Mouse (Mus musculus): ENCODE results near the gene Sgip1. TPM values are rescaled to one million over a fixed set of nuclear protein-coding genes. Genes with fewer than 3 reads are reported as not detected.

Sgip1 gene
- total RNA-seq (2021) (1 to 10 TPM; 6.8 to 9.2 TPM), polyA plus RNA-seq (2012; rRNA removed) (1.6 and 2.3 TPM in 2 replicates)
- long read RNA-seq, partial matches to known transcripts: 0 of 2 reads
- long read RNA-seq, other reads (novel, unspliced or antisense): 2 of 2 reads

DNA sequence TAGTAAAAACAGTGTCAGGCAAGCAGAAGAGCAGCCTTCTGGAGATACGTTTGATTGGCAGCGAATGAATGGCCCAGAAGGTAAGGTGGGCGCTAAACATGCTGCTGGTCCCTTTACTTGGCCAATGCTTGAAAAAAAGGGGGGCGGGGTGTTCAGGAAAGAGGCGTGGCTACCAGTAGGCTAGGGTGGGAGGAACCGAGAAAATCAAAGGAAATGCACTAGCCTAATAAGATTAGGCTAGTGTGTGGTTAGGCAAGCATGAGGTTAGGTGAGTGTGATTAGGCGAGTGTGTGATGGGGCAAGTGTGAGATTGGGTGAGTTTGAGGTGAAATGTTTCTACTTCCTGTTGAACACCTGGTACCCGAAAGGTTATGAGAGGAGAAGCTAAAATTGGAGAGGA is at the start of gene Sgip1:
TSS of gene Sgip1 (plus strand) at position 11 of the 400 bp plus-strand sequence.
- DNase-seq: no peak

DNA sequence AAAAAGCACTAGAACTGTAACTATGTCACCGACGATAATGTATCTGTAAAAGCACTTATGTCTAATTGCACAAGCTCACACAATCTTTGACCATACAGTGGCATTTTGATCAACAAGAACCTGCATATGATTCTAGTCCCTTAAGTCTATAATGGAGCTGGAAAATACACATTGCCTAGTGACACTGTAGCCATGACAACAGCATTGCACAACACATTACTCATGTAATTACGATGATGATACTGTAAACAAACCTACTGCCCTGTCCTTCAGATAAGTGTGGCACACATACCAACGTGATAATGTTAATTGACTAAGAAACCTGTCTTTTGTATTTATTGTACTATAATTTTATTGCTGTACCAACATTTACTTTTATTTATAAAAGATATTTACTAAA is 49.7 kb upstream of the Sgip1 start:
- DNase-seq: peak; percentile 30

DNA sequence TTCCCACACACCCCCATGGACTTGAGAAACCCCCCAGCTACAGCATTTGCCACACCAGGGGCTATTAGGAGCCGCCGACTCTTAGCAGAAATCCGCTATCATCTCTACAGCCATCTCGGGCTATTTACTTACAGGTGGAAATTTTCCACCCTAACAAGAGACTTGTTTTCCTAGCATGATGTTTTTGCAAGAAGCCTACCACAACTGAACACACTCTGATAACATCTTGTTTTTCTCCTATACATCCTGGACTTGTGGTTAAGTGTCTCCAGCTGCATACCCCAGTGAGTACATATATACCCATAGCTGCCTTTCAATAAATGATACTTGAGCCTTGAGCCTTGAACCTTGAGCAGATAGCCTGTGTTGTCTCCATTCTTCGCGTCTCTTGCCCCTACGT is 43.1 kb upstream of the Sgip1 start:
- no peak for DNase-seq

DNA sequence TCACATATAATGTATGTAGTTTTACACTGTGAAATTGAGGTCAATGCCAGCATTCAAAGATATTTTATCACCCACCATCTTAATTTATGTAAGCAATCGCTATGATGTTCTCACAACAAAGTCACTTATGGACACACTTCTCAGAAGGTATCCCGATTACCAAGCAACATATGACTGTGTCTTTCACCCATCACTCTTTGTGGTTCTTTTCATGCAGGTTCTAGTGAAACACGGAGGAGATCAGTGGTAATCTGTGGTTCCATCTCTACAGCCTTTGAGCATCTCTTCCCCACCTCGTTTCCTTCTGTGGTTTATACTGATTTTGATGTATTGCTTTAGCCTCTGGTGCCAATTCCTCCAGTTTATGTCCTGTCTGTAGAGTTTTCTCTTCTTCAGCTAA is 29.4 kb upstream of the Sgip1 start:
- DNase-seq: no peak

- no peak for DNase-seq
These were observed 25.6 kb upstream of the Sgip1 start for GRCm38 (mm10) chr4:102715532-102715931.

GRCm38 (mm10) chr4:102717123-102717828 is 23.8 kb upstream of the Sgip1 start:
- no peak for DNase-seq

DNA sequence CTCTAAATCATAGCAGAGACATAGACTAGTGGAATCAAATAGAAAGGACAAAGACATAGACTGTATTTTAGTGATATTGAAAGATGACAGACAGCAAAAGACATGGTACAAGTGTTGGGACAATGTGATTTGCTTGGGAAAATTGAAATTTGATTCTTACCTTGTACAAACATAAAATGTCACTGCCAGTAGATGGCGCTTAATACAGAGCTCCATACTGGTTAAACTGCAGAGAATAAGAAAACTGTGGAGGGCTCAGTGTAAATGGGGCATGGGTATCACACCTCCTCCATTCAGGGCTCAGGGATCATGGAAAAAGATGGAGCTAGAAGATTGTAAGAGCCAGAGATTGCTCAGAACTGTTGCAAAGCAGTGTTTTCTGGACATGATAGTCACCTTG is 21.6 kb upstream of the Sgip1 start:
- no peak for DNase-seq

DNA sequence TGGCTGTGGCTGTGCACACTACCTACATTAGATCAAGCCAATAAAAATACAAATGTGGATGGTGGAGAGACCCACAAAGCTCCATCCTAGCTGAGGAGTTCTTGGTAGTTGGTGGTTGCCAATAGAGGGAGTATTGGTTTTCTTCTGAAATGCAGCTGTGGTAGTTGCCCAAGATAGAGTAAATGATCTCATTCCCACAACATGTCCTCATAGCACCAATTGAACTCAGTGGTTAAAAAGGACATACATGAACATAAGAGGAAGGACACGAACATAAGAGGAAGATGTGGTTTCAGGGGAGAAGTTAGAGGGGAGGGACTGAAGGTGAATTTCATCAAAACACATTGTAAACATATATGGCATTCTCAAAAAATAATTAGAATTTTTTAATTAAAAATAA is 21.1 kb upstream of the Sgip1 start:
- no peak for DNase-seq

DNA sequence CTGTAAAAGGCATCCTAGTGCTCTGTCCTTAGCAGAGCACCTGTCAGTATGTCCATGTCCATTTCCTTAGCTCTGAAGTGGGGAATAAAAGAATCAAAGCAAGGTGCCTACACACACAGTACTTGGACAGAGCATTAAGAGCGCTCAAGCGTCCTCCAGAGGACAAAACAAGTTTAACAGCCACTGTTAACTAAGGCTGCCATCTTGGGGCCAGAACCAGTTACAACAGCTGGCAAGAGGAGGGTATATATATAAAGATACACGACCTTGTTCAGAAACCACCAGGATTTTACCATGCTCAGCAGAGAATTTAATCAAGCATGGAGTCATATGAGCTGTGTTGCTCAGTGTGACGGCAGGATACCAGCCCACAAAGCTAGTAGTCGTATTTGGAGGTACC is 16.7 kb upstream of the Sgip1 start:
- no peak for DNase-seq

DNA sequence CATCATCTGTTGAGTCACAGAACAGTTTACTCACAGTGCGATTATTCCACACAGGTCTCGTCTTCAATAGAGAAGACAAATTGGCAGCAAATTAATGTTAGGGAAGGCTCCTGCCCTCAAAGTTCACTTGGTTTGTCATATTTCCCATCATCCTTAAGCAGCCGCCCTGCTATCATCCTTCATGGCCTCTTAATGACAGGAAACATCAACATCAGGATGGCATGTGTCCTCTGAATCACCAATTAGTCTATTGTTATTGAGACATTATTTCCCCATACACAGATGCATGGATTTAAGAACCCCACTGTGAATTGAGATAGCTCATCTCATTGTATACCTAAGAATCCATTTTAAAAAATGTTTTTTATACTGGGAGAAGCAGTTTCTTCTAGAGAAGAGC is 10.1 kb upstream of the Sgip1 start:
- no peak for DNase-seq

- DNase-seq: peak; percentile 47
These were observed 7.0 kb upstream of the Sgip1 start for GRCm38 (mm10) chr4:102734022-102734657.

DNA sequence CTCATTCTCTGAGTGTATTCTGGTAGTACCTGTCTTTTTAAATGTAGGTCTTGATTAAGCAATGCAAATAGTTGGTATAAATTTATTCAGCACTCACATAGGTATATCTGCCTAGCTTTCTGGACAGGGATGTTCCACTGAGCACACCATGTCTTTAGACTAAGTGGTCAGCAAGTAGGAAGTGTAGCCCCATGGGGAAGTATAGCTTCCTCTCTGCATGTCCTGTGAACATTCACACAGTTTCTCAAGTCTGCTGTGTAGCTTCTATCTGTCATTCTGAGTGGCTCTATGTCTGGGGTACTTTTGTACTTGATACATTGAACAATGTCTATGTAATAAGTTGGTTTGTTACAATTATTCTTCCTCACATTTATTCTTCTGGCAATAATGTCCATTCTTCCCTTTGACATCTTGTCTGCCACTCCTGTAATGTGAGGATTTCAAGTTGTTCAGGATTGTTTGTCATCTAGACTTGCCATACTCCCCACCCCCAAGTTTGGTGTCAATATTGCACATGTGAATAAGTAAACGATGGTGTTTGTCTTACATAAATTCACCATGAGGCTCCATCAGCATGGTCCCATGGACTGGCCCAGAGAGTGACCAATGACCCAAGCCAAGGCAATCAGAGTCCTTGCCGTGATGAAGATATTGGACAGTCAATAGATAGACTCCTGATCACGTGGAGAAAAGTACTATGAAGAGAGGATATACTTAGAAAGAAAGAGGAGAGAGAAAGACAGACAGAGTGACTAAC is 12.4 kb downstream of the Sgip1 start:
- no peak for DNase-seq

DNA sequence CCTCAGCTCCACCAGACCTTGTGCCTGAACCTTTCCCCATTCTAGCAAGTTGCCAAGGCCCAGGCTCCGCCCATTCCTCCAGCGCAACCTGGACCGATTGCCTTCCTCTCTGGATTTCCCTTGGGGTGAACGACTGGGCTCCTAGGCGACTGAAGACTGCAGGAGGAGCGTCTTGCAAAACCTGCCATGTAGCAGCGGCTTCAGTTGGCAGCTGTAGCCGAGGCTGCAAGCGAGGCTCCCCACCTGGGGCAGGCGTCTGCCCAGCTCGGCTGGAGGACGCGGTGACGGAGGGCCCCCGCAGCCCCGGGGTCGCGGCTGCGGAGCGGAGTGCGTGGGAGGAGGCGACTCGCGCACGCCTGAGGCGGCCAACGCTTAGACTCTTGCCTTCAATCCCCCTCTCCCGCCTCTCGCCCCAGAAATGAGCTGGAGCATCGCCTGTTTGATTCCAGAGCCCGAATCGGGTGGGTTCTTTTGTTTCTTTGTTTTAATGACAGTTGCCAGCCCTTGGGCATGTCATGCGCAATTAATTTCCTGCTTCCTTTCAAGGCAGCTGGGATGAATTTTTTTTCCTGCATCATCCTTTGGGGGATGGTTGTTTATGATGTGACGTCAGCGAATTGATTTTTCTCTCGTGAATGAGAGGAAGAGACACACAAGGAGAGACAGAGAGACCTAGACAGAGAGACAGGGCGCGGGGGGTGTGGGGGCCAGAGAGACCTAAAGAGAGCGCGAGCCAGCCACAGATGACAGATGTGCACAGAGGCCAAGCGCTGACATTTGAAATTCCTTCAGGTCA is 18.2 kb downstream of the Sgip1 start:
- DNase-seq: peak; percentile 35

DNA sequence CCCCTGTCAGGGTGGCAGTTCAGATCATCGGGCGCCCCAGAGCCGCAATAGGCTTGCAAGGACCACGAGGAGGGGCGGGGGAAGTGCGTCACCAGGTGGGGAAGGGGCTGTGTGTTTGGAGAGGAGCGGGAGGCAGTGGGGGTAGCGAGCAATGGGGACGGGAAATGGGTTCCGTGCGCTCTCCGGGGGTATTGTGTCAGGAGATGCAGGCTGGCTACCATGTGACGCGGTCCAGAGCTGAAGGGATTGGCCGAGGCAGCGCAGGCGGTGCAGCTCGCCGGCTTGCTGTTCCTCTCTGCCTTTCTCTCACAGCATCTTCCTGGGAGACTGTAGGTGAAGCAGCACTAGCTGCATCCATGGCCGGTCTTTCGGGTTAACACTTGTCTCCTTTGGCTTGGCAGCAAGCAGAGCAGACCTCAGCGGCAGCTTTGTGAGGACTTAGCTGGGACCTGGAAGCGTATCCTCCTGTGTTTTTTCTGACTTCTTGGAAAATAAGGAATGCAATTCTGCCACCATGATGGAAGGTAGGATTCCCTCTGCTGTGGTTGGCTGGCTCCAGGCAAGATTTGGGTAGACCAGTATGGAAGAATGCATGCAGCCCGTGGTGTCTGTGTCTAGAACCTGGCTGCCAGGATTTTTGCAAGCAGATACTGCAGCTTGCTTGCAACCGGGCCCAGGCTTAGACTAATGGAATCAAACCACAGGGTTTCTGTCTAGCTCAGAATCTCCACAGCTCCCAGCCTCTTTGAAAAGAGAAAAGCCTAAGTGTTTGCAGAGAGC is 19.1 kb downstream of the Sgip1 start:
- DNase-seq: peak; percentile 67

DNA sequence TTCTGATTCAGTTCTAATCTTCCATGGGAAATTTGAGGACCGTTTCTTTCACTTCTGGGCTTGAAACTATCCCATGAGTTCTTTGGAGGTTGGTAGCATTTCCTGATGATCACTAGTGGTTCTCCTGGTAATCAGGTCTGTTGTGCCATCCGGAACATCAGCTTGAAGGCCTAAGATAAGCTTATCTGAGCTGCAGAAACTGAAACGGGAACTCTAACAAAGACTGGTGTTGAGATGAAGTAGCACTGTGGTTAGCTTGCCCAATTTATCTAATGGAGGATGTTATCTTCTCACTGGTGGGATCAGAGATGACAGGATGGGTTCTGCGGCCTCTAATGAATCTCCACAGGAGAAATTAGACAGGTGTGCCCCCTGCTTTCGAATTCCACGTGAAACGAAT is 21.0 kb downstream of the Sgip1 start:
- DNase-seq: no peak

DNA sequence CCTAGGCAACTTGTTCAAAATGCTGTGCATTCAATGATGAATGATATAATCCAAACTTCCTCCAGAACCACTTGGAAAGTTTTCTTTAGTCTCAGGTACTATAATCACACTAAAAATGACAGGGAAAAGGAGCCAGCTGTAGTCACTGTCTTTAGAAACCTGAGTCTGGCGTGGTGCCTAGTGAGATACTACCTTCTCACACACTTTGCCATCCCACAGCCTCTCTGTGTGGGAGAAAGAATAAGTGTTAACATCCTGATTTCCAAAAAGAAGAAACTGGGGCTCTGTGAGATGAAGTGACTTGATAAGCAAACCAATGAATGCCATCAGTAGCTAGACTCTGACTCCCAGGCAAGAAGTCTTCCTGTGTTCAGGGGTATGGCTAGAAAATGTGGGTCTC is 28.0 kb downstream of the Sgip1 start:
- DNase-seq: no peak

DNA sequence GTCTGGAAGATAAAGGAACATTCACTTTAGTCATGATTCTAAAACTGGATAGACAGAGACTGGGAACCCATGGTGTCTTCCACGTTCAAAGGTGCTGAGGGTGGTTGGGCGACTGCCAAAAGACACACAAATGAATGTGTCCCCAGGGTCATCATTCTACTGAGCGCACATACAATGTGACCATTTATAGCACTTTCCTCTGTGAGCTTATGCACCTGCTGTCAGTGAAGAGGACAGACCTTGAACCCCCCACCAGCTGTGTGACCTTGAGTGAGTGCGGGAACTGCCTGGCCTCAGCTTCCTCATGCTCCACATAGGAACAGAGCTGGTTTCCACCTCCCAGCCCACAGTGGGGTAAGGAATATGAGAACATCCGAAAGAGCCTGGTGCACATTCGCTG is 28.8 kb downstream of the Sgip1 start:
- no peak for DNase-seq

DNA sequence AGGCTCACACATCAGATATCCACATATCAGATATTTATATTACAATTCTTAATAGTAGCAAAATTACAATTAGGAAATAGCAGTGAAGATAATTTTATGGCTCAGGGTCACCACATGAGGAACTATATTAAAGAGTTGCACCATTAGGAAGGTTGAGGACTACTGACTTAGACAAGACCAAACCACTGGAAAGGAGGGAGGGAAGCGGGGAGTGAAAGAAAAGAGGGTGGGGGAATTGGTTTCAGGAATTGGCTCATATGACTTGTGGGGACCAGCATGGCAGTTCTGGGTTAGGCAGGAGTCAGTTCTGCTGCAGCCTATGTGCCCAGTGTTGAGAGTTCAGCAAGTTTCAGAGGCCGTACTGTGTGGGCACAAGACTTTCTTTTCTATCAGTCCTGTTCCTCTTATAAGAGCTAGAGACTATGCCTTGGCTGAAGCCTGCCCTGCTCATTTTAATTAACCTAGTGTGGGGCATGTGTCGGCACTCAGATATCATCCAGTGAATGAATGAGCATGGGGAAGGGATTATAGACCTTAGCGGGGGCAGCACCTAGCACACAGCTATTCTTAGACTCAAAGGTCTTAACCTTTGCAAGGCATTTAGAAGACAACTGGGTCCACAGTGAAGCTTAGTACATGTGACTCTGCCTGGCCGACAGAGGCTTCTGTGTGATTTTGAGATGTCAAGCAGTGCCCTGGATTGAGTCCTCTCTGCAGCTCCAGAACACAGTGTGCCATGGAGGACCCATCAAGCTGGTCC is 30.7 kb downstream of the Sgip1 start:
- no peak for DNase-seq

- DNase-seq: no peak
These were observed 32.1 kb downstream of the Sgip1 start for GRCm38 (mm10) chr4:102773225-102773624.

DNA sequence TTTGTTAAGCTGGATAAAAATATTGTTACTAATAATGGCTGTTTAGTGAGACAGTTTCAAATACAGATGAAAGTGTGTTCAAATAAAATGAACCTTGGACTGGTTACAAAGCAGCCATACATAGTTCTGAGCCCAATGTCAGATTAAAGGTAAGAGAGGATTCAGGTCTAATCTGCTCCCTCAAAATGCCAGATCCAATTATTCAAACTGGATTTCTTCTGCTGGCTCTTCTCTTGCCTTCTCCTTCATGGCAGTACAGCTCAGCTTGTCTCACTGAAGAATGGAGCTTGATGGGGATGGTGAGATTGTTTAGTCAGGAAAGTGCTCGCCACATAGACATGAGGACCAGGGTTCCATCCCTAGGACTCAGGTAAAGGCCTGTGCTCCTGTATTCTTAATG is 32.7 kb downstream of the Sgip1 start:
- no peak for DNase-seq

DNA sequence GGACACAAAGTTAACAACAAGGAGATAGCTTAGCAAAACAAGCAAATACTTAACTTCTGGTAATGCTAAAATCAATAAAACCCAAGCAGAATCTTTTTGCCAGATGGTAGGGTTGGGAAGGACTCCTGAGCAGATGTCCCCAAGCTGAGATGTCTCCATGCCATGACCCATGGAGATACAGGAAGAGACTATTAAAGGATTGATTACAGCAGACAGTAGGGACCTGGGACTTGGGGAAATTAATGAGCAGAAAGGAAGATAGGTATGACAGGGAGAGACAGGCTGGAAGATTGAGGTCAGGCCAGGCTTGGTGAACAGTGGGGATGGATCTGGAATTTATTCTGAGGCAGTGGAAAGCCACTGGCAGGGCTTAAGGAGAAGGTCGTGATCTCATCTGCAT is 33.5 kb downstream of the Sgip1 start:
- no peak for DNase-seq

All from adrenal gland, adult 2 months (tissue).